Mouse (Mus musculus) CH12.LX (cell line): ENCODE results near the gene Aup1. TPM values are rescaled to one million over a fixed set of nuclear protein-coding genes. Genes with fewer than 3 reads are reported as not detected.

Experiments used
- DNase-seq: peaks from one replicate; pipeline ENCODE4 v3.0.0-alpha.2; 2013; ENCODE audit errors: extremely low read depth
- H3K27ac ChIP-seq: 2 replicates; pipeline ENCODE4 v1.5.1; 2012; ENCODE audit warnings: low read depth, mild to moderate bottlenecking, control low read depth, moderate library complexity; ENCODE audit not compliant: insufficient read depth
- H3K27me3 ChIP-seq: replicated peaks from 2 replicates; pipeline ENCODE3; 2012; ENCODE audit warnings: inconsistent platforms
- H3K36me3 ChIP-seq, 2 experiments: replicated peaks in 1 of 2; 2 replicates each; pipeline versions ENCODE3 to v1.6.1; 2012; ENCODE audit warnings: inconsistent platforms in 1 of 2, low read length in 1 of 2, mild to moderate bottlenecking in 1 of 2, mixed read lengths in 1 of 2, moderate library complexity in 1 of 2; ENCODE audit not compliant: control insufficient read depth in 1 of 2, insufficient read depth in 1 of 2
- H3K4me1 ChIP-seq, 2 experiments: 2 replicates each; pipeline ENCODE4 v1.6.1; 2012; ENCODE audit warnings: inconsistent platforms in 1 of 2, moderate library complexity in 1 of 2; ENCODE audit not compliant: insufficient read depth in 2 of 2, control insufficient read depth in 1 of 2
- H3K4me2 ChIP-seq: 2 replicates; pipeline ENCODE4 v1.6.1; 2012; ENCODE audit warnings: low read depth, mild to moderate bottlenecking, control low read depth; ENCODE audit not compliant: poor library complexity, insufficient read depth, severe bottlenecking
- H3K4me3 ChIP-seq, 3 experiments: fragments of 150-350 bp in 1 of 3; sonication (generic) in 1 of 3; replicated peaks in 1 of 3; 2 replicates each; pipeline versions ENCODE3 to v1.5.1; 2011 to 2012; ENCODE audit warnings: low read depth in 2 of 3, low read length in 2 of 3, mild to moderate bottlenecking in 2 of 3, moderate library complexity in 2 of 3, control low read depth in 1 of 3, improper control_type of control experiment in 1 of 3, inconsistent platforms in 1 of 3, mixed read lengths in 1 of 3; ENCODE audit not compliant: poor library complexity in 1 of 3
- H3K79me2 ChIP-seq: replicated peaks from 2 replicates; pipeline ENCODE4 v1.6.1; 2012; ENCODE audit warnings: mild to moderate bottlenecking, moderate library complexity; ENCODE audit not compliant: control insufficient read depth, poor library complexity, insufficient read depth, severe bottlenecking; ENCODE audit errors: extremely low read depth
- H3K9ac ChIP-seq: 2 replicates; pipeline ENCODE4 v1.6.1; 2012; ENCODE audit warnings: low read depth, mild to moderate bottlenecking, control low read depth, moderate library complexity; ENCODE audit not compliant: insufficient read depth
- H3K9me3 ChIP-seq: replicated peaks from 2 replicates; pipeline ENCODE3; 2012; ENCODE audit warnings: low read length, inconsistent platforms, mixed read lengths
- BHLHE40 ChIP-seq: IDR thresholded peaks from 2 replicates; pipeline ENCODE4 v1.6.1; 2011; ENCODE audit warnings: mild to moderate bottlenecking, low read depth, low read length, improper control_type of control experiment
- CHD1 ChIP-seq: IDR thresholded peaks from 2 replicates; pipeline ENCODE4 v1.6.1; 2012; ENCODE audit warnings: low read depth, low read length, improper control_type of control experiment, inconsistent platforms
- CHD2 ChIP-seq: IDR thresholded peaks from 2 replicates; pipeline ENCODE4 v1.6.1; 2011; ENCODE audit warnings: low read length, improper control_type of control experiment
- CTCF ChIP-seq, 2 experiments: IDR thresholded peaks in 1 of 2; conservative IDR thresholded peaks in 1 of 2; 2 replicates each; pipeline ENCODE4 v1.5.1; 2011 to 2012; ENCODE audit warnings: low read depth in 2 of 2, low read length in 2 of 2, improper control_type of control experiment in 1 of 2, inconsistent platforms in 1 of 2, mild to moderate bottlenecking in 1 of 2, moderate library complexity in 1 of 2
- E2F4 ChIP-seq: IDR thresholded peaks from 2 replicates; pipeline ENCODE4 v1.6.1; 2011; ENCODE audit warnings: low read depth, low read length, improper control_type of control experiment; ENCODE audit not compliant: insufficient replicate concordance
- ELF1 ChIP-seq: IDR thresholded peaks from 2 replicates; pipeline ENCODE4 v1.6.1; 2014; ENCODE audit warnings: low read depth, mild to moderate bottlenecking, inconsistent platforms, low read length, improper control_type of control experiment
- EP300 ChIP-seq: IDR thresholded peaks from 2 replicates; pipeline ENCODE4 v1.6.1; 2011; ENCODE audit warnings: low read length, improper control_type of control experiment
- IRF4 ChIP-seq: IDR thresholded peaks from 2 replicates; pipeline ENCODE4 v1.6.1; 2014; ENCODE audit warnings: low read depth, mild to moderate bottlenecking, inconsistent platforms, low read length, improper control_type of control experiment
- JUN ChIP-seq: IDR thresholded peaks from 2 replicates; pipeline ENCODE4 v1.6.1; 2011; ENCODE audit warnings: low read depth, mild to moderate bottlenecking, low read length, improper control_type of control experiment, moderate library complexity; ENCODE audit not compliant: insufficient read depth
- JUND ChIP-seq: conservative IDR thresholded peaks from 2 replicates; pipeline ENCODE4 v1.6.1; 2011; ENCODE audit warnings: low read depth, low read length, improper control_type of control experiment
- KAT2A ChIP-seq: IDR thresholded peaks from 2 replicates; pipeline ENCODE4 v1.6.1; 2012; ENCODE audit warnings: low read length, improper control_type of control experiment, inconsistent platforms; ENCODE audit not compliant: insufficient replicate concordance
- MAX ChIP-seq: IDR thresholded peaks from 2 replicates; pipeline ENCODE4 v1.6.1; 2011; ENCODE audit warnings: low read length, improper control_type of control experiment
- MAZ ChIP-seq: IDR thresholded peaks from 2 replicates; pipeline ENCODE4 v1.6.1; 2012; ENCODE audit warnings: low read depth, mild to moderate bottlenecking, inconsistent platforms, low read length, improper control_type of control experiment, moderate library complexity
- MEF2A ChIP-seq: IDR thresholded peaks from 2 replicates; pipeline ENCODE4 v1.6.1; 2014; ENCODE audit warnings: low read depth, mild to moderate bottlenecking, inconsistent platforms, low read length, improper control_type of control experiment, borderline replicate concordance
- MXI1 ChIP-seq: IDR thresholded peaks from 2 replicates; pipeline ENCODE4 v1.6.1; 2011; ENCODE audit warnings: mild to moderate bottlenecking, low read depth, low read length, improper control_type of control experiment
- NELFE ChIP-seq: IDR thresholded peaks from 2 replicates; pipeline ENCODE4 v1.6.1; 2011; ENCODE audit warnings: low read depth, low read length, improper control_type of control experiment
- NRF1 ChIP-seq: IDR thresholded peaks from 2 replicates; pipeline ENCODE4 v1.6.1; 2014; ENCODE audit warnings: low read depth, mild to moderate bottlenecking, inconsistent platforms, low read length, improper control_type of control experiment, moderate library complexity
- POLR2A ChIP-seq: IDR thresholded peaks from 2 replicates; pipeline ENCODE4 v1.6.1; 2011; ENCODE audit warnings: low read depth, mild to moderate bottlenecking, improper control_type of control experiment, low read length
- RAD21 ChIP-seq: IDR thresholded peaks from 2 replicates; pipeline ENCODE4 v1.6.1; 2011; ENCODE audit warnings: low read depth, mild to moderate bottlenecking, low read length, improper control_type of control experiment, moderate library complexity
- SIN3A ChIP-seq: IDR thresholded peaks from 2 replicates; pipeline ENCODE4 v1.6.1; 2012; ENCODE audit warnings: low read length, improper control_type of control experiment, inconsistent platforms
- TBP ChIP-seq: conservative IDR thresholded peaks from 2 replicates; pipeline ENCODE4 v1.6.1; 2011; ENCODE audit warnings: low read depth, low read length, improper control_type of control experiment
- UBTF ChIP-seq: IDR thresholded peaks from 2 replicates; pipeline ENCODE4 v1.6.1; 2012; ENCODE audit warnings: low read depth, mild to moderate bottlenecking, inconsistent platforms, low read length, improper control_type of control experiment, moderate library complexity
- USF1 ChIP-seq: IDR thresholded peaks from 2 replicates; pipeline ENCODE4 v1.6.1; 2014; ENCODE audit warnings: low read depth, mild to moderate bottlenecking, inconsistent platforms, low read length, improper control_type of control experiment
- ZC3H11A ChIP-seq: IDR thresholded peaks from 2 replicates; pipeline ENCODE4 v1.6.1; 2012; ENCODE audit warnings: low read depth, mild to moderate bottlenecking, inconsistent platforms, low read length, improper control_type of control experiment
- ZKSCAN1 ChIP-seq: IDR thresholded peaks from 2 replicates; pipeline ENCODE4 v1.6.1; 2012; ENCODE audit warnings: low read depth, inconsistent platforms, low read length, improper control_type of control experiment, borderline replicate concordance
- dilution Hi-C: fragments of 300-500 bp; cut with MboI; formaldehyde crosslinking; loops from 2 replicates; pipeline ENCODE4 v1.14.3; 2020; ENCODE audit warnings: low sequenced_read_pairs; ENCODE audit not compliant: extremely low pct_unique_long_range_greater_than_20kb, extremely low pct_ligation_motif_present
- in situ Hi-C: fragments of 300-500 bp; cut with MboI; formaldehyde crosslinking; loops from 3 replicates; pipeline ENCODE4 v1.14.3; 2019; ENCODE audit warnings: low sequenced_read_pairs, low pct_ligation_motif_present, low pct_unique_long_range_greater_than_20kb, mixed read lengths
- polyA plus RNA-seq: library from polyadenylated mRNA; unstranded; fragments of >175 nt; gene quantifications from 2 replicates; pipeline ENCODE4 v1.2.1, GENCODE M21; 2012; ENCODE audit warnings: low read depth; ENCODE audit not compliant: insufficient read length
- total RNA-seq, 2 experiments: library from RNA; depleted of rRNA; stranded (reverse); fragments of 300-350 nt in 1 of 2; fragments of >200 nt in 1 of 2; gene quantifications; 2 replicates each; pipeline ENCODE4 v1.2.3; 2012 to 2014

The Aup1 gene
- total and polyA plus RNA-seq, 3 experiments = 119 to 324 (median 240) TPM

DNA sequence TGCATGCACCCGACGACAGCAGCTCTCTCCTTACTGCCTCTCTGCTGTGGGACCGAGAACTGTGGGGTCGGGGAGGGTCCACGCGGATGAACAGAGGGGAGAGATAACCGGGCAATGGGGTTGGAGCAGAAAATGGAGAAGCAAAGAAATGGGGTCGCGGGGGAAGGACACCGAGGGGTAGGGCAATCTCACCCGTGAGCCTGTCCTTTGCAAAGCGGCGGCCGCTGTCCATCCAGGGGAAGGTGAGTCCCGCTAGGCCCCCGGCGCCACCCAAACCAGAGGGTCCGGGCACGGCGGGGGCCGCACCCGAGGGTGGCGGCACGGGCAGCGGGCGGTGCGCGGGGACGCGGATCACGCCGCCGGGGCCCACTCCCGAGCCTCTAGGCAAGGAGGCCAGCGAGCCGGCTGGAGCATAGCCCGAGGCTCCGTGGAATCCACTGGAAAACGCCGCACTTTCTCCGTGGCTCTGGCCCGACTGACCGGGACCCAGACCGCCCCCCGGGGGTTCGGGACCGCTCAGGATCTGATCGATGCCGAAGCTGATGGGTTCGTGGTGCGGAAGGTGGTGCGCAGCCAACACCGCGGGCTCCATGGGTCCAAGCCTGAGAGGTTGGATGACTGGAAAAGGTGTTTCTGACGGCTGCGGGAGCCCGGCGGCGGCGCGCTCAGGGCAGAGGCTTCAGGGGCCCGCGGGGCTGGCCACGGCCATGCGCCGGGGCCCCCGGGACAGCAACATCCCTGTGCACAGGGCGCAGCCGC is 15.3 kb downstream of the Aup1 start:
- no peak overlapping the region for H3K4me3 ChIP-seq
- no peak overlapping the region for H3K4me2 ChIP-seq

DNA sequence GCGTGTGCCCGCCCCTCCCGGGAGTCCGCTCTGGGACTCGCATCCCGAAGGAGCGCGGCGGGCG is 15.8 kb downstream of the Aup1 start, which contains the start of gene Tlx2:
Tlx2 (minus strand) TSS at position 47 of the 64 bp plus-strand sequence.
- peaks cover 33% of the 10 kb centered on the region for H3K9me3 ChIP-seq
- dilution Hi-C loops = no loop called here
- no peaks in the 10 kb centered on the region for H3K4me1 ChIP-seq
- DNase-seq = no peak
- no peak within 1 kb of the TSS for H3K27ac ChIP-seq
- H3K9ac ChIP-seq = no peak within 1 kb of the TSS
- H3K4me3 ChIP-seq = no peak within 1 kb of the TSS
- TF ChIP-seq ELF1 = no peak
- no peak for TF ChIP-seq CHD1
- TF ChIP-seq TBP = no peak
- TF ChIP-seq KAT2A = no peak
- no peak for TF ChIP-seq RAD21
- TF ChIP-seq NRF1 = no peak
- TF ChIP-seq POLR2A = no peak
- no peak for TF ChIP-seq MAX
- no peak for TF ChIP-seq USF1
- no peak for TF ChIP-seq NELFE
- no peak for TF ChIP-seq CTCF (conservative IDR thresholded peaks at IDR 0.05 in 1 of 2, IDR thresholded peaks at IDR 0.05 in 1 of 2; ENCODE audit: low read depth in 2 of 2, low read length in 2 of 2)
- no peak for TF ChIP-seq BHLHE40
- no peak for TF ChIP-seq E2F4
- TF ChIP-seq CHD2 = no peak
- TF ChIP-seq MXI1 = no peak
- TF ChIP-seq SIN3A = no peak
- TF ChIP-seq, all 38 proteins: peak for 0
- Histone ChIP-seq H3K79me2 (no peaks in the 10 kb centered on the region), H3K4me2 (no peak within 1 kb of the TSS), H3K27me3 (no peaks in the 10 kb centered on the region), H3K36me3 (peaks cover 0 to 20% of the 10 kb centered on the region in 2 experiments)
- in situ Hi-C loops = no loop called here

More for the DNA sequence above, 15.3 kb downstream of the Aup1 start:
- in situ Hi-C loops (no loop called here), dilution Hi-C loops (no loop called here)
- Histone ChIP-seq H3K9ac (no peak overlapping the region), H3K36me3 (peaks cover 0 to 22% of the 10 kb centered on the region in 2 experiments), H3K27me3 (no peaks in the 10 kb centered on the region), H3K79me2 (no peaks in the 10 kb centered on the region), H3K4me1 (no peaks in the 10 kb centered on the region), H3K9me3 (peaks cover 33% of the 10 kb centered on the region), H3K27ac (no peak overlapping the region)
- DNase-seq = no peak
- TF ChIP-seq CHD2 = no peak
- no peak for TF ChIP-seq TBP
- TF ChIP-seq ZC3H11A = no peak
- no peak for TF ChIP-seq EP300
- TF ChIP-seq E2F4 = no peak
- TF ChIP-seq UBTF = no peak
- no peak for TF ChIP-seq MAZ
- TF ChIP-seq MEF2A = no peak
- no peak for TF ChIP-seq CHD1
- no peak for TF ChIP-seq CTCF (conservative IDR thresholded peaks at IDR 0.05 in 1 of 2, IDR thresholded peaks at IDR 0.05 in 1 of 2; ENCODE audit: low read depth in 2 of 2, low read length in 2 of 2)
- TF ChIP-seq SIN3A = no peak
- TF ChIP-seq RAD21 = no peak
- no peak for TF ChIP-seq ZKSCAN1
- TF ChIP-seq JUN = no peak
- TF ChIP-seq JUND = no peak
- TF ChIP-seq MAX = no peak
- no peak for TF ChIP-seq IRF4
- TF ChIP-seq MXI1 = no peak
